Mouse (Mus musculus): ENCODE data around the gene Ripor2. TPM values are rescaled to one million over a fixed set of nuclear protein-coding genes. Genes with fewer than 3 reads are reported as not detected.

The Ripor2 gene
- total and polyA plus RNA-seq, 2 experiments from 2014 or later = 19.6 to 48.8 TPM

GRCm38 (mm10) chr13:24670676-24671075, 88.7 kb downstream of the Ripor2 start:
- no peak for DNase-seq (ENCODE audit: low spot score)
- no peak for TF ChIP-seq CTCF (IDR thresholded peaks at IDR 0.05)
- Histone ChIP-seq H3K4me1 (ENCODE audit: insufficient read depth, low read length) (no peaks in the 10 kb centered on the region), H3K9ac (replicated peaks; ENCODE audit: low read length, poor library complexity, severe bottlenecking) (no peak overlapping the region), H3K27me3 (ENCODE audit: insufficient read depth, low read length) (no peaks in the 10 kb centered on the region), H3K4me2 (ENCODE audit: low read depth, low read length, poor library complexity, severe bottlenecking) (no peak overlapping the region), H3K36me3 (ENCODE audit: insufficient read depth, low read length) (peaks cover 25% of the 10 kb centered on the region), H3K9me3 (ENCODE audit: low read length) (no peaks in the 10 kb centered on the region), H3K27ac (ENCODE audit: low read depth, low read length) (no peak overlapping the region), H3K4me3 (ENCODE audit: low read depth, low read length) (no peak overlapping the region)
- ATAC-seq (ENCODE audit: low FRiP score) = no peak
- WGBS = 63% methylated on average over 2 of the region's 2 CpGs

GRCm38 (mm10) chr13:24679027-24679680, 97.2 kb downstream of the Ripor2 start:
- Histone ChIP-seq H3K27me3 (ENCODE audit: insufficient read depth, low read length) (no peaks in the 10 kb centered on the region), H3K36me3 (ENCODE audit: insufficient read depth, low read length) (peaks cover 35% of the 10 kb centered on the region), H3K9me3 (ENCODE audit: low read length) (no peaks in the 10 kb centered on the region), H3K4me2 (ENCODE audit: low read depth, low read length, poor library complexity, severe bottlenecking) (no peak overlapping the region), H3K27ac (ENCODE audit: low read depth, low read length) (no peak overlapping the region), H3K4me3 (ENCODE audit: low read depth, low read length) (no peak overlapping the region), H3K9ac (replicated peaks; ENCODE audit: low read length, poor library complexity, severe bottlenecking) (no peak overlapping the region), H3K4me1 (ENCODE audit: insufficient read depth, low read length) (no peaks in the 10 kb centered on the region)
- ATAC-seq (ENCODE audit: low FRiP score) (no peak), DNase-seq (ENCODE audit: low spot score) (peak; percentile 36)
- 34% methylated on average over 15 of the region's 15 CpGs for WGBS
- TF ChIP-seq CTCF (IDR thresholded peaks at IDR 0.05) = no peak

GRCm38 (mm10) chr13:24680951-24681350, 99.0 kb downstream of the Ripor2 start:
- Histone ChIP-seq H3K9ac (replicated peaks; ENCODE audit: low read length, poor library complexity, severe bottlenecking) (no peak overlapping the region), H3K4me1 (ENCODE audit: insufficient read depth, low read length) (no peaks in the 10 kb centered on the region), H3K36me3 (ENCODE audit: insufficient read depth, low read length) (peaks cover 35% of the 10 kb centered on the region), H3K9me3 (ENCODE audit: low read length) (no peaks in the 10 kb centered on the region), H3K4me2 (ENCODE audit: low read depth, low read length, poor library complexity, severe bottlenecking) (no peak overlapping the region), H3K27me3 (ENCODE audit: insufficient read depth, low read length) (no peaks in the 10 kb centered on the region), H3K4me3 (ENCODE audit: low read depth, low read length) (no peak overlapping the region), H3K27ac (ENCODE audit: low read depth, low read length) (no peak overlapping the region)
- DNase-seq (ENCODE audit: low spot score) (no peak), ATAC-seq (ENCODE audit: low FRiP score) (no peak)
- no peak for TF ChIP-seq CTCF (IDR thresholded peaks at IDR 0.05)
- 93% methylated on average over 4 of the region's 4 CpGs for WGBS

- Histone ChIP-seq H3K4me2 (ENCODE audit: low read depth, low read length, poor library complexity, severe bottlenecking) (no peak overlapping the region), H3K27ac (ENCODE audit: low read depth, low read length) (no peak overlapping the region), H3K27me3 (ENCODE audit: insufficient read depth, low read length) (no peaks in the 10 kb centered on the region), H3K9me3 (ENCODE audit: low read length) (no peaks in the 10 kb centered on the region), H3K4me1 (ENCODE audit: insufficient read depth, low read length) (no peaks in the 10 kb centered on the region), H3K9ac (replicated peaks; ENCODE audit: low read length, poor library complexity, severe bottlenecking) (no peak overlapping the region), H3K36me3 (ENCODE audit: insufficient read depth, low read length) (peaks cover 34% of the 10 kb centered on the region), H3K4me3 (ENCODE audit: low read depth, low read length) (no peak overlapping the region)
- no peak for TF ChIP-seq CTCF (IDR thresholded peaks at IDR 0.05)
- 85% methylated on average over 5 of the region's 5 CpGs for WGBS
- DNase-seq (ENCODE audit: low spot score) (no peak), ATAC-seq (ENCODE audit: low FRiP score) (no peak)
These were observed 100.4 kb downstream of the Ripor2 start for GRCm38 (mm10) chr13:24682346-24682745.

GRCm38 (mm10) chr13:24684503-24684902, 102.5 kb downstream of the Ripor2 start:
- no peak for TF ChIP-seq CTCF (IDR thresholded peaks at IDR 0.05)
- DNase-seq (ENCODE audit: low spot score) (no peak), ATAC-seq (ENCODE audit: low FRiP score) (no peak)
- no peak overlapping the region for H3K4me3 ChIP-seq (ENCODE audit: low read depth, low read length)
- peaks cover 25% of the 10 kb centered on the region for H3K36me3 ChIP-seq (ENCODE audit: insufficient read depth, low read length)
- no peak overlapping the region for H3K4me2 ChIP-seq (ENCODE audit: low read depth, low read length, poor library complexity, severe bottlenecking)
- no peak overlapping the region for H3K27ac ChIP-seq (ENCODE audit: low read depth, low read length)
- H3K9me3 ChIP-seq (ENCODE audit: low read length) = no peaks in the 10 kb centered on the region
- WGBS = 76% methylated on average over 2 of the region's 2 CpGs
- no peaks in the 10 kb centered on the region for H3K27me3 ChIP-seq (ENCODE audit: insufficient read depth, low read length)
- H3K9ac ChIP-seq (replicated peaks; ENCODE audit: low read length, poor library complexity, severe bottlenecking) = no peak overlapping the region
- H3K4me1 ChIP-seq (ENCODE audit: insufficient read depth, low read length) = no peaks in the 10 kb centered on the region

- peaks cover 21% of the 10 kb centered on the region for H3K36me3 ChIP-seq (ENCODE audit: insufficient read depth, low read length)
- no peak overlapping the region for H3K4me2 ChIP-seq (ENCODE audit: low read depth, low read length, poor library complexity, severe bottlenecking)
- 74% methylated on average over 5 of the region's 5 CpGs for WGBS
- no peaks in the 10 kb centered on the region for H3K27me3 ChIP-seq (ENCODE audit: insufficient read depth, low read length)
- H3K9me3 ChIP-seq (ENCODE audit: low read length) = no peaks in the 10 kb centered on the region
- no peak overlapping the region for H3K9ac ChIP-seq (replicated peaks; ENCODE audit: low read length, poor library complexity, severe bottlenecking)
- H3K4me1 ChIP-seq (ENCODE audit: insufficient read depth, low read length) = no peaks in the 10 kb centered on the region
- ATAC-seq (ENCODE audit: low FRiP score) = no peak
- DNase-seq (ENCODE audit: low spot score) = no peak
- no peak overlapping the region for H3K27ac ChIP-seq (ENCODE audit: low read depth, low read length)
- no peak for TF ChIP-seq CTCF (IDR thresholded peaks at IDR 0.05)
- H3K4me3 ChIP-seq (ENCODE audit: low read depth, low read length) = no peak overlapping the region
These were observed 103.9 kb downstream of the Ripor2 start for GRCm38 (mm10) chr13:24685846-24686245.
